Mouse (Mus musculus) midbrain, embryonic 15.5 days (tissue): Measurements from ENCODE around the gene Espn. TPM values are rescaled to one million over a fixed set of nuclear protein-coding genes. Genes with fewer than 3 reads are reported as not detected.

Experiments
- ATAC-seq: fragments of 200-750 bp; cut with Nextera tagmentation; replicated peaks from 2 replicates; pipeline ENCODE4 v1.8.0; 2017; ENCODE audit warnings: moderate TSS enrichment
- H3K27ac ChIP-seq: fragments of 300-500 bp; sonication (generic); 2 replicates; pipeline ENCODE4 v1.5.1; 2015; ENCODE audit warnings: mild to moderate bottlenecking, inconsistent platforms
- H3K27me3 ChIP-seq: fragments of 300-500 bp; sonication (generic); replicated peaks from 2 replicates; pipeline ENCODE4 v1.6.1; 2015; ENCODE audit warnings: inconsistent platforms
- H3K36me3 ChIP-seq: fragments of 300-500 bp; sonication (generic); replicated peaks from 2 replicates; pipeline ENCODE4 v1.6.1; 2015; ENCODE audit warnings: inconsistent platforms
- H3K4me1 ChIP-seq: fragments of 300-500 bp; sonication (generic); 2 replicates; pipeline ENCODE4 v1.6.1; 2015; ENCODE audit warnings: inconsistent platforms
- H3K4me2 ChIP-seq: fragments of 300-500 bp; sonication (generic); 2 replicates; pipeline ENCODE4 v1.6.1; 2015; ENCODE audit warnings: inconsistent platforms, mild to moderate bottlenecking, moderate library complexity
- H3K4me3 ChIP-seq: fragments of 300-500 bp; sonication (generic); 2 replicates; pipeline ENCODE4 v1.5.1; 2015; ENCODE audit warnings: mild to moderate bottlenecking, inconsistent platforms
- H3K9ac ChIP-seq: fragments of 300-500 bp; sonication (generic); 2 replicates; pipeline ENCODE4 v1.6.1; 2015; ENCODE audit warnings: mild to moderate bottlenecking, inconsistent platforms
- H3K9me3 ChIP-seq: fragments of 300-500 bp; sonication (generic); 2 replicates; pipeline ENCODE4 v1.6.1; 2016; ENCODE audit warnings: inconsistent platforms
- WGBS: fragments of 180-500 bp; shearing (Covaris S2); methylation state at CpG from one replicate; pipeline ENCODE4 v1.1.7; 2015; ENCODE audit warnings: mixed read lengths; 5-methylcytosine and 5-hydroxymethylcytosine counted together
- polyA plus RNA-seq: library from polyadenylated mRNA; unstranded; fragments of >200 nt; fragmentation: Nextera tagmentation; extraction: Ambion mirVana; gene quantifications from 2 replicates; pipeline ENCODE4 v1.2.1, GENCODE M21; 2015

The Espn gene
- polyA plus RNA-seq, 1 experiment from 2014 or later = 0.13 TPM

- Histone ChIP-seq H3K36me3 (no peaks in the 10 kb centered on the region), H3K4me2 (no peak overlapping the region), H3K4me3 (no peak overlapping the region), H3K9me3 (no peaks in the 10 kb centered on the region), H3K27me3 (peaks cover 98% of the 10 kb centered on the region), H3K27ac (no peak overlapping the region), H3K9ac (no peak overlapping the region), H3K4me1 (peaks cover 35% of the 10 kb centered on the region)
- 75% methylated on average over 11 of the region's 11 CpGs for WGBS
- no peak for ATAC-seq
Measured at GRCm38 (mm10) chr4:152127884-152128283, 24.3 kb downstream of the Espn start.

- 3% methylated on average over 65 of the region's 65 CpGs for WGBS
- Histone ChIP-seq H3K4me1 (peaks cover 29% of the 10 kb centered on the region), H3K4me2 (peak overlapping the region; percentile 42), H3K4me3 (peak overlapping the region; percentile 26), H3K27ac (no peak overlapping the region), H3K27me3 (peaks cover 98% of the 10 kb centered on the region), H3K9me3 (no peaks in the 10 kb centered on the region), H3K36me3 (no peaks in the 10 kb centered on the region), H3K9ac (no peak overlapping the region)
- no peak for ATAC-seq
Measured at GRCm38 (mm10) chr4:152126026-152126920, 25.9 kb downstream of the Espn start.

- Histone ChIP-seq H3K27me3 (peaks cover 99% of the 10 kb centered on the region), H3K9me3 (no peaks in the 10 kb centered on the region), H3K4me1 (peaks cover 29% of the 10 kb centered on the region), H3K9ac (no peak overlapping the region), H3K36me3 (no peaks in the 10 kb centered on the region), H3K4me2 (peak overlapping the region; percentile 42), H3K4me3 (peak overlapping the region; percentile 26), H3K27ac (no peak overlapping the region)
- ATAC-seq = no peak
- WGBS = 2% methylated on average over 56 of the region's 56 CpGs
Measured at GRCm38 (mm10) chr4:152125161-152126025, 26.8 kb downstream of the Espn start.

GRCm38 (mm10) chr4:152124361-152124961 lies 27.7 kb downstream of the Espn start:
- Histone ChIP-seq H3K36me3 (no peaks in the 10 kb centered on the region), H3K27ac (no peak overlapping the region), H3K4me1 (peaks cover 36% of the 10 kb centered on the region), H3K9ac (no peak overlapping the region), H3K27me3 (peaks cover 99% of the 10 kb centered on the region), H3K9me3 (no peaks in the 10 kb centered on the region), H3K4me2 (no peak overlapping the region), H3K4me3 (no peak overlapping the region)
- 5% methylated on average over 13 of the region's 13 CpGs for WGBS
- ATAC-seq = no peak

- Histone ChIP-seq H3K27ac (no peak overlapping the region), H3K9me3 (no peaks in the 10 kb centered on the region), H3K4me3 (peak overlapping the region; percentile 16), H3K4me1 (peaks cover 30% of the 10 kb centered on the region), H3K9ac (no peak overlapping the region), H3K27me3 (peaks cover 99% of the 10 kb centered on the region), H3K36me3 (no peaks in the 10 kb centered on the region), H3K4me2 (peak overlapping the region; percentile 22; the same call in 1 of the 2 replicates)
- no peak for ATAC-seq
- WGBS = under 1% methylated on average over 12 of the region's 12 CpGs
Measured at GRCm38 (mm10) chr4:152121183-152121505, 31.0 kb downstream of the Espn start.

- Histone ChIP-seq H3K9ac (no peak overlapping the region), H3K9me3 (no peaks in the 10 kb centered on the region), H3K4me2 (peak overlapping the region; percentile 22), H3K27ac (no peak overlapping the region), H3K27me3 (peaks cover 98% of the 10 kb centered on the region), H3K4me3 (peak overlapping the region; percentile 16), H3K4me1 (peaks cover 29% of the 10 kb centered on the region), H3K36me3 (no peaks in the 10 kb centered on the region)
- 2% methylated on average over 31 of the region's 31 CpGs for WGBS
- no peak for ATAC-seq
Measured at GRCm38 (mm10) chr4:152120311-152121182, 31.6 kb downstream of the Espn start.

- peaks cover 25% of the 10 kb centered on the region for H3K4me1 ChIP-seq
- no peak overlapping the region for H3K27ac ChIP-seq
- peak overlapping the region; percentile 25 for H3K4me2 ChIP-seq
- no peaks in the 10 kb centered on the region for H3K9me3 ChIP-seq
- H3K36me3 ChIP-seq = no peaks in the 10 kb centered on the region
- no peak for ATAC-seq
- 0 out of 2 replicates have a peak overlapping the region, but pooled peaks have one; percentile 8 for H3K4me3 ChIP-seq
- no peak overlapping the region for H3K9ac ChIP-seq
- H3K27me3 ChIP-seq = peaks cover 98% of the 10 kb centered on the region
- 4% methylated on average over 39 of the region's 39 CpGs for WGBS
Measured at GRCm38 (mm10) chr4:152119396-152120292, 32.5 kb downstream of the Espn start.

- H3K36me3 ChIP-seq = no peaks in the 10 kb centered on the region
- H3K9ac ChIP-seq = no peak overlapping the region
- WGBS = 79% methylated on average over 9 of the region's 9 CpGs
- H3K27me3 ChIP-seq = peaks cover 90% of the 10 kb centered on the region
- H3K4me3 ChIP-seq = no peak overlapping the region
- no peak overlapping the region for H3K4me2 ChIP-seq
- H3K4me1 ChIP-seq = peaks cover 25% of the 10 kb centered on the region
- no peak overlapping the region for H3K27ac ChIP-seq
- no peak for ATAC-seq
- no peaks in the 10 kb centered on the region for H3K9me3 ChIP-seq
Measured at GRCm38 (mm10) chr4:152117538-152117937, 34.6 kb downstream of the Espn start.

- Histone ChIP-seq H3K9me3 (no peaks in the 10 kb centered on the region), H3K36me3 (no peaks in the 10 kb centered on the region), H3K9ac (no peak within 1 kb of the TSS), H3K4me2 (peak within 1 kb of the TSS; percentile 1; the same call in 1 of the 2 replicates), H3K4me3 (no peak within 1 kb of the TSS), H3K4me1 (peaks cover 23% of the 10 kb centered on the region), H3K27me3 (peaks cover 76% of the 10 kb centered on the region), H3K27ac (no peak within 1 kb of the TSS)
- 0 out of 2 replicates have a peak, but pooled peaks have one; percentile 32 for ATAC-seq
- 3% methylated on average over 30 of the region's 30 CpGs for WGBS
Measured at GRCm38 (mm10) chr4:152115921-152116612, 36.1 kb downstream of the Espn start, which contains the start of gene Tnfrsf25. Tnfrsf25 (plus strand) TSS chr4:152115934.

- no peaks in the 10 kb centered on the region for H3K9me3 ChIP-seq
- H3K36me3 ChIP-seq = no peaks in the 10 kb centered on the region
- no peak for ATAC-seq
- WGBS = 55% methylated on average over 16 of the region's 16 CpGs
- H3K4me2 ChIP-seq = no peak overlapping the region
- peaks cover 57% of the 10 kb centered on the region for H3K27me3 ChIP-seq
- no peak overlapping the region for H3K4me3 ChIP-seq
- no peak overlapping the region for H3K27ac ChIP-seq
- no peak overlapping the region for H3K9ac ChIP-seq
- H3K4me1 ChIP-seq = peaks cover 7% of the 10 kb centered on the region; the same call in 1 of the 2 replicates
Measured at GRCm38 (mm10) chr4:152114080-152114479, 38.1 kb downstream of the Espn start.
